Mouse (Mus musculus) testis, adult 2 months (tissue): Measurements from ENCODE around the gene Gcc2.

Source experiments
- CTCF ChIP-seq: fragments of 200-500 bp; IDR thresholded peaks from 2 replicates; pipeline ENCODE4 v1.5.1; 2012; ENCODE audit warnings: low read depth, mild to moderate bottlenecking, inconsistent platforms, low read length, moderate library complexity; ENCODE audit not compliant: control insufficient read depth, insufficient read depth, insufficient replicate concordance
- POLR2A ChIP-seq: fragments of 200-500 bp; IDR thresholded peaks from 2 replicates; pipeline ENCODE4 v1.6.1; 2012; ENCODE audit warnings: low read depth, mild to moderate bottlenecking, inconsistent platforms, low read length, moderate library complexity; ENCODE audit not compliant: control insufficient read depth

- no peak for TF ChIP-seq CTCF
- no peak for TF ChIP-seq POLR2A
Observed at GRCm38 (mm10) chr10:58351670-58352069, 96.4 kb downstream of the Gcc2 start.
